Mouse (Mus musculus): ENCODE measurements around the gene Mmp9.

Gene Mmp9

DNA sequence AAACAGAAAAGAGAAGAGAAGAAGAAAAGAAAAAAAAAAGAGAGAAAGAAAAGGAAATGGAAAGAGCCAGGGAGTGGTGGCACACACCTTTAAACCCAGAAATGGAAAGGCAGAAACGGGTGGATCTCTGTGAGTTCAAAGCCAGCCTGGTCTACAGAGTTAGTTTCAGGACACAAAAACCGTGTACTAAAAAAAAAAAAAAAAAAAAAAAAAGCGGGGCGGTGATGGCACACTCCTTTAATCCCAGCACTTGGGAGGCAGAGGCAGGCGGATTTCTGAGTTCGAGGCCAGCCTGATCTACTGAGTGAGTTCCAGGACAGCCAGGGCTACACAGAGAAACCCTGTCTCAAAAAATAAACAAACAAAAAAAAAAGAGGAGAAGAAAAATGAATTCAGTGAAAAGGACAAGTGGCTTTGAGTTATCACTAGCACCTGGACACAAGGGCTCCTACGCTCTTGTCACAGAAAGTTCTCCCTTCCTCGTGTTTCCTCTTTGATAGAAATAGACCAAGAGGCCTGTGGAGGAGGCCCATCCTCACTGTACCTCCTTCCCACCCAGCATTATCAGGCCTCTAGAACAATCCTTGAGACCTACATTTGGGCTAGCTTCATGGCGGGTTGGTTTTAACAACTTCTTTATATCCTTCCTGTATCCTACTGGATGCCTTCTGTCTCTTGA is 27.7 kb upstream of the Mmp9 start:
- no peak for DNase-seq (ENCODE audit: low spot score in 2 of 2)

DNA sequence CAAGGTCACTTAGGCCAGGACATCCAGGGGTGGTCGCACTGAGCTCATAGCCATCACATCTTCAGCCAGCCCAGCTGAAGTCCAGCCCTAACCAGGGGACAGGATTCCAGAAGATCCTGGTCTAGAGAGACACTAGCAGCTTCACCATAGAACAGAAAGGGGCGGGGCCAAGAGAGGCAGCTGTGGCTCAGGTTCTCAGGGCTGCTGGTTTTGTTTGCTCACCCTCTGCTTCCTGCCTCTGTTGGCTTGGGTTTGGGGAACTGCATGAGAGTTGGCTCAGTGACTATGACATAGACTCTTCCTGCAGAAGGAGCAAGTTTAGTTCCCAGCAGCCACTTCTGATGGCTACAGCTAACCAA is 27.2 kb upstream of the Mmp9 start:
- no peak for DNase-seq (ENCODE audit: low spot score in 2 of 2)

DNA sequence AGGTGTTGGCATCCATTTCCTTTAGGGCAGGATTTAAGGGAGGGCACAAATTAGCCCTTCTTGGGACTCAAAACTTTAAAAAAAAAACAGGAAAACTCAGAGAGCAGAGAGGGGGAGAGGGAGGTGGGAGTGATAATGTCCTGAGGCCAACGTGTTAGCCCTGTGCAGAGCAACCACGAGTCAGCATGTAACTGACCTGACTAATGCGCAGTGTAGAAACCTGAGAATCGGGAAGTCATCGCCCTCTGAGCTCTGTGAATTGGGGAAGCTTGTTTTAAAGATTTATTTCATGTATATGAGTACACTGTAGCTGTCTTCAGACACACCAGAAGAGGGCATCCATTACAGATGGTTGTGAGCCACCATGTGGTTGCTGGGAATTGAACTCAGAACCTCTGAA is 23.8 kb upstream of the Mmp9 start:
- no peak for DNase-seq (ENCODE audit: low spot score in 2 of 2)

DNA sequence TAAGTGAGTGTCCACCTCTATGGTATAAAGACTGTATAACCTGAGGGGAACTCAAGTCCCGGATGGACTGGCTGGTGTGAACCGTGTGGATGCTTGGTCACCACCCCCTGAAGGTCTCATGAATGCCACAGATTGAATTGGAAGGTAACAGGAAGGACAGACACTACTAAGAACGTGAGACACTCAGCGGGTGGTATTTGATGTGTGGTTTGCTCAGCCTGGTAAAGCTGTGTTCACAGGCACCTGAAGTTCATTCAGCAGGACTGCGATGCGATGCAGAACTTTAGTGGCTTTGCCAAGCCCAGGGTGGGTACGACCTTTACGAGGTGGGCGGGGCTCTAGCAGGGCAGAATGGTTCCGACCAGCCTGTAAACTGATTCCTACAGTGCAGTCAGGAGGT is 23.2 kb upstream of the Mmp9 start:
- DNase-seq (ENCODE audit: low spot score in 2 of 2), result no peak

DNA sequence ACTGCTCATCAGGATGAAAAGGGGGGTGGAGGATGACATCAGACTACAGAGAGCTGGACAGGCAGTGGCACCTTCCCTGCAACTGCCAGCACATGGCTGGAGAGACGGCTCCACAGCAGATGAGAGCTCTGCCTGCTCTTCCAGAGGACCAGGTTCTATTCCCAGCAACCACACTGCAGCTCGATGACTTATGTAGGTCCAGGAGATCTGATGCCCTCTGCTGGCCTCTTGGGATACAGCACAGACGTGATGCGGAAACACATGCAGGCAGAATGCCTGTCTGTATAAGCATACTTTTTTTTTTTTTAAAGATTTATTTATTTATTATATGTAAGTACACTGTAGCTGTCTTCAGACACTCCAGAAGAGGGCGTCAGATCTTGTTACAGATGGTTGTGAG is 22.3 kb upstream of the Mmp9 start:
- DNase-seq (ENCODE audit: low spot score in 2 of 2), result no peak

DNA sequence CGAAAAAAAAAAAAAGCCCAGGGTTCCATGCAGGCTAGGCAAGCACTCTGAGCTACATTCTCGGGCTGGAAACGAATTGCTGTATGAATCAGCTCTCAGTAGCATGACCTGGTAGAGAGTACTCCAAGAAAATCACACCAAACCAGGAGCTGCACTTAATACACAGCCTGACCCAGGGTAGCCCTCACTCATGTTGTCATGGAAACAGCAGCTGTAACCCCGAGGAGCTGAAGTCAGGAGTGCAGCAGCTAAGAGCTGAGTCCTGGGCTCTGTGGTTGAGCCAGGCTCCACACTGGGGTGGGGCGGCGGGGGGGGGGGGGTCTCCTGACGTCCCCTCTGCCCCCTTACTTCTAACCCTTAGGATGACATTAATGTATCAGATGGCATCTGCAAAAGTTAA is 18.6 kb upstream of the Mmp9 start:
- no peak for DNase-seq (ENCODE audit: low spot score in 2 of 2)

DNA sequence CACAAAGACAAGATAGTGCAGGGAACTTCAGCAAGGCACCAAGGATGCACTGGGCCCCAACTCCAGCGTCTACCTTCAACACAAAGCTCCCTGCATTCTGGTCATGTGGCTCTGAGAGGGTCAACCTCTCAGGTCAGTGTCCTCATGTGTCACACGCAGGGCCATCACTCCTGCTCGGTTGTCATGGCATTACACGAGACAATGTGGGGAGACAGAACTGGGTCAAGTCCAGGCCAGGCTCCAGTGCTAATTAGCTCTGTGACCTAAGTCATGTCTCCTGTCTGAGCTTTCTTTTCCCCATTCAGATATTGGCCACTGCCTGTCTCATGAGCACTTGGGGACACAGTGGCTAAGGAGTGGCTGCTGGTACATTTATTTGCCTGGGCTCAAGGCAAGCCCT is 17.3 kb upstream of the Mmp9 start:
- no peak for DNase-seq (ENCODE audit: low spot score in 2 of 2)

DNA sequence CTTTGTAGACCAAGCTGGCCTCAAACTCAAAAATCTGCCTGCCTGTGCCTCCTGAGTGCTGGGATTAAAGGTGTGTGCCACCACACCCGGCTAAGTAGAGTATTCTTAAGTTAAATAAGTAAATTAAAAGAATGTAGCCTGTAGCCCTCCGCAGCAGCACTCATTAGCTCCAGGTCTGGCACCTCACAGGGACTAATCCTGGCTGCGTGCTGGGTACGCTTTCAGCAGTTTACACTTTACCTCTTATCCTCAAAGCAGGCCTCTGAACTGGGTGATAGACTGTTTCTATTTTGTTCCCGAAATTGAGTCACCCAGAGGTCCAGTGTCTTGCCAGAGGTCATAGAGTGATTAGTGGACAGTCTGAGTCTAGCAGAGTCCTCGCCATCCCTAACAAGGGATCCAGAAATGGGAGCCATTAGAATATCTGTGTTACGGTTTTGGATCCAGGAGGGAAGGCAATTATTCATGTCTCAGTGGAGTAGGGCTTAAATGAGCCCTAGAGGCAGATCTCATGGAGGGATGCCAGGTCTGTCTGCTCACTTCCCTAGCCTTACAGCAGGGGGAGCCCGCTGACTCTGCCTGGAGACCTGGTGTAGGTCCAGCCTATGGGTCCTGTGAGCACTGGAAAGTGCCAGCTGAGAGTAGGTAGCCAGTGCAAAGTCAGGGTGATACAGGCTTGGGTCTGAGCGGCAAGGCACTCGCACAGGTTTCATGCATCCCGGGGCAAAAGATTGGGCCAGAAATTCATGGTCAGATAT is 16.3 kb upstream of the Mmp9 start:
- DNase-seq (ENCODE audit: low spot score in 2 of 2), result peak; percentile 96 to 98

DNA sequence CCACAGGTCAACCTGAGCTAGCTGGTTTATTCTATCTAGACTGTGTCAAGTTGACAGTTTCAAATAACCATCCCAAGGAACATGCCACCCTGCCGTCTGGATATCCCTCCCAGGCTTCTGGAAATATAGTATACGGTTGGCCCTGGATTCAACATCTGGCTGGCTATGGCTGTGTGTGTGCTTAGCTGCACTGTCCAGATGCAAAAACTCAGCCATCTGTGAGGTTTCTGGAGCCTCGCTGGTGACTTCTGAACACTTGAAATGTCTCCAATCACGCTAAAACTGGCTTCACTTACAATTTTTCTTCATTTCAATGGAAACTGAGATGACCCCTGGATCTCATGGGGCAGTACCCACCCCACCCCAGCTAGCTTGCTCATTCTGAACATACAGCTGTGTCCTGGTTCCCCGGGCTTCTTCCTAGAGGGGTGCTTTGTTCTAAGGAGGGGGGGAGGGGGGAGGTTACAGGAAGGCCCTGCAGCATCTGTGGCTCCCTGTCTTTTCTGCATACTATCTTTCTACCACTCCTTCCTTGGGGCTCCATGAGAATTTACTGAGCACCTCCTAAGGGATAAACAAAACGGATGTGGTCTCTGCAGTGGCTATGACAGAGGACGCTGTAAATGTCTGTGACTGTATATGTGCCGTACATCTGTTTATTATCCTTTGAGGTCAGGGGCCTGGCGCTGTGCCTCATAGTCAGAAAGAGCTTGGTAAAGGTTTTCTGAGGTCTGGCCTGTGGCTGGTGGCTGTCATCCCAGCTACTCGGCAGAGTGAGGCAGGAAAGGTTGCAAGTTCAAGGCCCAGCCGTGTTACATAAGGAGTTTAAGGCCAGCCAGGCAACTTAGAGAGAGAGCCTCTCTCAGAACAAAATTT is 9.6 kb upstream of the Mmp9 start:
- DNase-seq (ENCODE audit: low spot score in 2 of 2), result no peak

DNA sequence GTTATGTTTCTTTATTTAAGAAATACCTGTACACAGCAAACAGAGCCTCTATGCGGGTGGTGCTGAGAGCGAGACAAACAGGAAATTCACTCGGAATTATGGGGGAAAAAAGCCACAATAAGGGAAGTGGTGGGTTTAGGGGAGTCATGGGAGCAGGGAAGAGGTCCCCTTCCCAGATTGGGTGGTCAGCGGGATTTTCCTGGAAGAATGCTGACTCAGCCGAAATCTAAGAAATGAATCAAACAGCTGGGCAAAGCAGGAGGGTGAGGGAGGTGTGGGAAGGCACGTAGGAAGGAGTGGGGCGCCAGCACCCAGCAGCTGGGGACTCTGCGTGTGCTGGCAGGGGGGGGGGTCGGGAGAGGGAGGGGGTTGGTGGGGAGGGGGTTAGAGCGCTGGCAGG is 7.0 kb upstream of the Mmp9 start:
- DNase-seq (ENCODE audit: low spot score in 2 of 2), result no peak

DNA sequence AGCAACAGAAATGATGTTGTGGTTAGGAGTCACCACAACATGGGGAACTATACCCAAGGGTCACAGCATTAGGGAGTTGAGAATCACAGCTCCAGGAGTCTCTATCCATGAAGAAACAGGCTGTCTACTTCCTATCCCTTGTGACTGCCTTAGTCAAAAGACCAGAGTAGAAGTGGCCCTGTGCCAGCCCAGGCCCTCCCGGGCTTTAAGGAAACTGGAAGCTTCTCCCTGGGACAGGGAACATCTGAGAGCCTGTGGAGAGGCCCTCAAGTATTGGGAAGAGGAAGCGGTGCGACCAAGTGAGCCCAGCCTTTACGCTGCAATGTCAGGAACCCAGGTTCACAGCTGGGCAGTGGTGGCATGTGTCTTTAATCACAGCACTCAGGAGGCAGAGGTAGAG is 4.6 kb upstream of the Mmp9 start:
- DNase-seq (ENCODE audit: low spot score in 2 of 2), result no peak

DNA sequence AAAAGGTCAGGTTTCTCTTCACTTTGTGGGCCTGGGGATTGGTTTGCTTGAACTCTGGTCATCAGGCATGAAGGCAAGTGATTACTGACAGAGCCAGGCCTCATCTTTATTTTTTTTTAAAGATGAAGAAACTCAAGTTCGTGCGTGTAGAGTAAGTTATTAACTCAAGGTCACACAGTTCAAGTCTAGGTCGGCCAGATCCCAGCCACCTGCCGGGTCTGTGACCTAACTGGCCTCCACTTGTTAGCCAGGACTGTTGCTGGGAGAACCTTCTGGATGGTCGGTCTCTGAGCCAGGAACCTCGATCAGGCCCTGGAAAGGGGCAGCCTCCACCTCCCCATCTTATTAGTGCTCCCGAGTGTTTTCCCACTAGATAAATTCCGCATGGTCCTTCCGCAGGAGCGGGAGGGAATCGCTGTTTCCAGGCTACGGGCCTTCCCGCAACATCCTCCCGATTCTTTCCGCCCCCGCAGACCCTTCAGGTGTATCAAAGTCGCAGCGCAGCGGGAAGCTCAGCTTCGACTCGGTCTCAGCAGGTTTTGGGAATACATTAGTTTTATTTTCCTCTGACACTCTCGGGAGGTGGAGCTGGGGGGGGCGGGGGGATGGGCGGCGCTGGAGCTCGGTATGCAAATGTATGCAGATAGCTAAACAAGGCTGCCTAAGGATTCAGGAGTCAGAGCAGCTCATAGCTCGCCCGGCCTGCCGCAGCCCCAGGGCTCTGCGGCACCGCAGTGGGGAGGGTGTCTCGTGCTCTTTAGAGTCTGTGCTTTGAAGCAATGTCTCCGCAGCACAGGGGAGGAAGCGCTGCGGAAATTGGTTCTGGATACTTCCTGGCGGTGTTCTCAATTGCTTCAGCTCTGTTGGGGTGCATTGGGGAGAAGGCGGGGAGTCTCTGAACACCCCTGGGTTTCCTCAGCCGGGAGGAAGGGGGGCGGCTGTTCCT is 2.2 kb upstream of the Mmp9 start:
- DNase-seq (ENCODE audit: low spot score in 2 of 2), result peak; percentile 62 to 81

DNA sequence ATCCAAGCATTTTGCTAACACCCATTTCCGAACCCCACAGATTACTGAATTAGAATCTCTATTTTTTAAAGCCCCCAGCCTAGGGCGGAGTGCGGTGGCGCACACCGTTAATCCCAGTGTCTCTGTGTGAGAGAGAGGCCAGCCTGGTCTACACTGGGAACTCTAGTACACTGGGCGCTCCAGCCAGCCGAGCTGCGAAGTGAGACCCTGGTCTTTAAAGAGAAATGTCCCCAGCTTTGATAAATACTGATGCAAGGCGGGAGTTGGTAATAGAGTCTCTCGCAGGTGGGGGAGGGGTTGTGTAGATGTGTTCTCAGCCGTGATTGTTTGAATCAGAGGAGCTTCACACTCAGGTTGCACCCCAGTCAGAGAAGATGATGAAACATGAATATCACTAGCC is 1.5 kb upstream of the Mmp9 start:
- DNase-seq (ENCODE audit: low spot score in 2 of 2), result peak; percentile 19 to 45

DNA sequence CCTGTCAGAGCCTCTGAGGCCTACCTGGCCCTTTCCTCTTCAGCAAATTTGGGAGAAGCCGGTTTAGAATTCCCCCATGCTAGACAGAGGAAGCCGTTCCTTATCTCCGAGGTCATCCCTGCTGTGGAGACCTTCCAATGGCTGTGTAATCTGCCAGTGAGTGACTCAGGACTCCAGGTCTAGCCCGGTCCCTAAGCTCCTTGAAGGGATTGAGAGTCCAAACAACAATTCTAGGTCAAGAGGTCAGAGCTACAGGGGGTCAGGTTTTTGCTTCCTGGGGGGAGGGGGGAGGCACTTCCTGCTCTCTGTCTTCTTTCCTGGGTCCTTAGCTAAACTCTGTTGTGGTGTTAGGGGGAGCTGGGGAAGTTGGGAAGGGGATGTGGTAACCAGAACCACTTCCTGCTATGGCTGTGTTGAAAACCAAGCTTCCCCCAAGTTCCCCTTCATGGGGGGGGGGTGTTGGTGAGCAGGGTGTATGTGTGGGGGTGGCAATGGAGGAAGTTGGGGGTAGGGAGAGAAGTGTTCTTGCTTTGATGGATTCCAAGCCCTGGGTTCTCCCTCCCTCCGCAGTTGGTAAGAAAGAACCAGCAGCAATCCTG is 2.2 kb downstream of the Mmp9 start:
- DNase-seq (ENCODE audit: low spot score in 2 of 2), result no peak

DNA sequence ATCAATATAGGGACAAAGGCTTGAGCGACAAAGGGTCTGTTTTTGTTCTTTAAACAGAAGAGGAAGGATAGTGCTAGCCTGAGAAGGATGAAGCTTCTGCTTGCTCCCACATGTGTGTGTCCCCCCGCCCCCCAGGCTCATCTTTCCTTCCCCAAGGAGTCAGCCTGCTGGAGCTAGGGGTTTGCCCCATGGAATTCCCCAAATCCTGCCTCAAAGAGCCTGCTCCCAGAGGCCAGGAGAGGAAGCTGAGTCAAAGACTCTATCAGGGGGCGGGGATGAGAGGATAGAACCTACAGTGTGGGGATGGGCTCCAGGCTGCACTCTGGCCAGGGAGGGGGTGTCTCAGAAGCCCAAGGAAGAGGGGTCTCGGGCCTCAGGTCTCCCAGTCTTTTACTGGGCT is 6.9 kb downstream of the Mmp9 start:
- no peak for DNase-seq (ENCODE audit: low spot score in 2 of 2)

DNA sequence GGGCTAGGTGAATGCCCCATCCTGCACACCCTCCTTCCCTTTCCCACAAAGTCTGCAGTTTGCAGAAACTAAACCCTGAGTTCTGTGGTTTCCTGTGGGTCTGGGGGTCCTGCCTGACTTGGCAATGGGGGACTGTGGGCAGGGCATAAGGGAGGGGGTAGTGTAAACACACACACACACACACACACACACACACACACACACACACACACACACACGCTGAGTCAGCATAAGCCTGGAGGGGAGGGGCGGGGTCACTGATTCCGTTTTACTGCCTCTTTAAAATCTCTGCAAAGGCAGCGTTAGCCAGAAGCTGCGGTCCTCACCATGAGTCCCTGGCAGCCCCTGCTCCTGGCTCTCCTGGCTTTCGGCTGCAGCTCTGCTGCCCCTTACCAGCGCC is 7.3 kb downstream of the Mmp9 start:
- no peak for DNase-seq (ENCODE audit: low spot score in 2 of 2)

DNA sequence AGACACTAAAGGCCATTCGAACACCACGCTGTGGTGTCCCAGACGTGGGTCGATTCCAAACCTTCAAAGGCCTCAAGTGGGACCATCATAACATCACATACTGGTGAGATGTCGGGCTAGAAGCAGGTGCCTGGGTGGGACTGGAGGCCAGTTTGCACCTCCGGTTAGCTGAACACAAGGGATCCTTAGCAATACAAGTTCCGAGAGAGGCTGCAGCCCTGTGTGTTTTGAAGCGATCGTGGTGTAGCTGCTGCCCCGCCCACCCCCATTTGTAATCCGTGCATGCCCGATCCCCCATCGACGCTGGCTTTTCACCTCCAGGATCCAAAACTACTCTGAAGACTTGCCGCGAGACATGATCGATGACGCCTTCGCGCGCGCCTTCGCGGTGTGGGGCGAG is 8.4 kb downstream of the Mmp9 start:
- DNase-seq (ENCODE audit: low spot score in 2 of 2), result no peak

DNA sequence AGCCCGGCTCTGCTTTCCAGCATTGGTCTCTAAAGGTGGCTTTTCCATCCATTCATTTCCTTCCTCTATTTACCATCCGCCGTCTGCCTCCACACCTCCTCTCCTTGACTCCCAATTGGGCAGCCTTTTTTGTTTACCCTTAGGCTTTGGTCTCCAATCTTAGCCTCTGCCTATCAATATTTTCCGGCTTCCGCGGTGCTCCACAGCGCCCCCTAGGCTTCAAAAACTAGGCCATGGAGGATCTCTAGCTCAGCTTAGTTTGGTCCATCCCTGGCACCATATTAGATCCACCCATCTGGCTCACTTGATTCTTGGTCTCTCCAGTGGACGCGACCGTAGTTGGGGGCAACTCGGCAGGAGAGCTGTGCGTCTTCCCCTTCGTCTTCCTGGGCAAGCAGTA is 9.9 kb downstream of the Mmp9 start:
- DNase-seq (ENCODE audit: low spot score in 2 of 2), result no peak

DNA sequence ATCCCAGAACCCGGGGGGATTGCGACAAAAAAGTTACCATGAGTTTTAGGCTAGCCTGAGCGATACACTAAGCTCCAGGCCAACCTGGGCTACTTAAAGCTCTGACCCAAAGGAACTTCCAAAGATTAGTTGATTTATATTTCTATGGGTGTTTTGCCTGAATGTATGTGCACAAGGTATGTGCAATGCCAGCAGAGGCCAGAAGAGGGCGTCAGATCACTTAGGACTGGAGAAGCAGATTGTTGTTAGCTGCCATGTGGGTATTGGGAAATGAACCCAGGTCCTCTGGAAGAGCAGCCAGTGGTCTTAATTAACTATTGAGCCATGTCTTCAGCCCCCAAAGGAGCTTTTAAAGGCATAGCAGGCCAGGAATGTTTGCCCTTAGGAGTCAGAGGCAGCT is 11.2 kb downstream of the Mmp9 start:
- no peak for DNase-seq (ENCODE audit: low spot score in 2 of 2)

DNA sequence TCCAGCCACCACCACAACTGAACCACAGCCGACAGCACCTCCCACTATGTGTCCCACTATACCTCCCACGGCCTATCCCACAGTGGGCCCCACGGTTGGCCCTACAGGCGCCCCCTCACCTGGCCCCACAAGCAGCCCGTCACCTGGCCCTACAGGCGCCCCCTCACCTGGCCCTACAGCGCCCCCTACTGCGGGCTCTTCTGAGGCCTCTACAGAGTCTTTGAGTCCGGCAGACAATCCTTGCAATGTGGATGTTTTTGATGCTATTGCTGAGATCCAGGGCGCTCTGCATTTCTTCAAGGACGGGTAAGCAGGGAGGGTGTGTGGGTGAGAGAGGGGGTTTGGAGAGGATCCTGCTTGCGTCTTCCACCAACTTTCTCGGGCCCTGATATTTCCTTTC is 11.9 kb downstream of the Mmp9 start:
- DNase-seq (ENCODE audit: low spot score in 2 of 2), result no peak

DNA sequence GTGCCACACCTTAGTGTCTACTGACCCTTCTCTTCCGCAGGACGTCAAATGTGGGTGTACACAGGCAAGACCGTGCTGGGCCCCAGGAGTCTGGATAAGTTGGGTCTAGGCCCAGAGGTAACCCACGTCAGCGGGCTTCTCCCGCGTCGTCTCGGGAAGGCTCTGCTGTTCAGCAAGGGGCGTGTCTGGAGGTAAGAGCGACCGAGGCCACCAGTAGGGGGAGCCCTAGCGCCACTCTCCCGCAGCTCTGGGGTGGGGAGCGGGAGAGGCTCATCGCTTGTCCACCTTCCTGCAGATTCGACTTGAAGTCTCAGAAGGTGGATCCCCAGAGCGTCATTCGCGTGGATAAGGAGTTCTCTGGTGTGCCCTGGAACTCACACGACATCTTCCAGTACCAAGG is 12.6 kb downstream of the Mmp9 start:
- peak; percentile 72 to 84 for DNase-seq (ENCODE audit: low spot score in 2 of 2)
